Mouse (Mus musculus): Measurements from ENCODE around the gene Upp2. TPM values are rescaled to one million over a fixed set of nuclear protein-coding genes. Genes with fewer than 3 reads are reported as not detected.

Gene Upp2
- total and polyA plus RNA-seq, 2 experiments from 2014 or later, result 10.8 to 12.6 TPM

- Histone ChIP-seq H3K4me2 (ENCODE audit: low read depth) (no peak overlapping the region), H3K36me3 (ENCODE audit: insufficient read depth) (no peaks in the 10 kb centered on the region), H3K27ac (ENCODE audit: low read depth, low read length) (no peak overlapping the region), H3K9me3 (ENCODE audit: low read length) (0 out of 2 replicates have a peak, but pooled peaks cover 3% of the 10 kb centered on the region), H3K4me3 (ENCODE audit: low read depth, low read length) (no peak overlapping the region), H3K9ac (no peak overlapping the region), H3K4me1 (ENCODE audit: insufficient read depth) (no peaks in the 10 kb centered on the region), H3K27me3 (ENCODE audit: insufficient read depth, low read length) (no peaks in the 10 kb centered on the region)
- DNase-seq (peak; percentile 41), ATAC-seq (peak; percentile 60)
- WGBS, result 32% methylated on average over 3 of the region's 3 CpGs
- no peak for TF ChIP-seq CTCF (IDR thresholded peaks at IDR 0.05; ENCODE audit: low read depth)
Measured at GRCm38 (mm10) chr2:58603379-58603778, 36.3 kb downstream of the Upp2 start.

- TF ChIP-seq CTCF (IDR thresholded peaks at IDR 0.05; ENCODE audit: low read depth), result no peak
- WGBS, result 93% methylated on average over 3 of the region's 3 CpGs
Measured at GRCm38 (mm10) chr2:58604791-58605190, 37.7 kb downstream of the Upp2 start.

GRCm38 (mm10) chr2:58613720-58614119, 46.6 kb downstream of the Upp2 start:
- Histone ChIP-seq H3K36me3 (ENCODE audit: insufficient read depth) (no peaks in the 10 kb centered on the region), H3K27me3 (ENCODE audit: insufficient read depth, low read length) (no peaks in the 10 kb centered on the region), H3K4me3 (ENCODE audit: low read depth, low read length) (no peak overlapping the region), H3K9ac (no peak overlapping the region), H3K4me2 (ENCODE audit: low read depth) (no peak overlapping the region), H3K9me3 (ENCODE audit: low read length) (no peaks in the 10 kb centered on the region), H3K27ac (ENCODE audit: low read depth, low read length) (no peak overlapping the region), H3K4me1 (ENCODE audit: insufficient read depth) (no peaks in the 10 kb centered on the region)
- TF ChIP-seq CTCF (IDR thresholded peaks at IDR 0.05; ENCODE audit: low read depth), result no peak
- DNase-seq (peak; percentile 69), ATAC-seq (peak; percentile 53)
- WGBS, result 66% methylated on average over 3 of the region's 3 CpGs

More at GRCm38 (mm10) chr2:58604791-58605190, 37.7 kb downstream of the Upp2 start:
- no peaks in the 10 kb centered on the region for H3K27me3 ChIP-seq (ENCODE audit: insufficient read depth, low read length)
- H3K4me3 ChIP-seq (ENCODE audit: low read depth, low read length), result no peak overlapping the region
- no peaks in the 10 kb centered on the region for H3K36me3 ChIP-seq (ENCODE audit: insufficient read depth)
- no peak overlapping the region for H3K9ac ChIP-seq
- no peak overlapping the region for H3K4me2 ChIP-seq (ENCODE audit: low read depth)
- H3K27ac ChIP-seq (ENCODE audit: low read depth, low read length), result no peak overlapping the region
- 0 out of 2 replicates have a peak, but pooled peaks cover 3% of the 10 kb centered on the region for H3K9me3 ChIP-seq (ENCODE audit: low read length)
- no peak for DNase-seq
- no peaks in the 10 kb centered on the region for H3K4me1 ChIP-seq (ENCODE audit: insufficient read depth)
- ATAC-seq, result no peak

GRCm38 (mm10) chr2:58614851-58615250, 47.8 kb downstream of the Upp2 start:
- H3K9ac ChIP-seq, result no peak overlapping the region
- DNase-seq (no peak), ATAC-seq (no peak)
- H3K4me2 ChIP-seq (ENCODE audit: low read depth), result no peak overlapping the region
- H3K4me1 ChIP-seq (ENCODE audit: insufficient read depth), result no peaks in the 10 kb centered on the region
- no peaks in the 10 kb centered on the region for H3K27me3 ChIP-seq (ENCODE audit: insufficient read depth, low read length)
- H3K27ac ChIP-seq (ENCODE audit: low read depth, low read length), result no peak overlapping the region
- no peaks in the 10 kb centered on the region for H3K9me3 ChIP-seq (ENCODE audit: low read length)
- no peaks in the 10 kb centered on the region for H3K36me3 ChIP-seq (ENCODE audit: insufficient read depth)
- H3K4me3 ChIP-seq (ENCODE audit: low read depth, low read length), result no peak overlapping the region
- 96% methylated on average over 8 of the region's 8 CpGs for WGBS
- TF ChIP-seq CTCF (IDR thresholded peaks at IDR 0.05; ENCODE audit: low read depth), result no peak

- H3K4me1 ChIP-seq (ENCODE audit: insufficient read depth), result no peaks in the 10 kb centered on the region
- H3K9me3 ChIP-seq (ENCODE audit: low read length), result no peaks in the 10 kb centered on the region
- 0 out of 2 replicates have a peak overlapping the region, but pooled peaks have one; percentile 10 for H3K27ac ChIP-seq (ENCODE audit: low read depth, low read length)
- no peak overlapping the region for H3K9ac ChIP-seq
- no peak for TF ChIP-seq CTCF (IDR thresholded peaks at IDR 0.05; ENCODE audit: low read depth)
- no peaks in the 10 kb centered on the region for H3K36me3 ChIP-seq (ENCODE audit: insufficient read depth)
- DNase-seq (peak; percentile 65), ATAC-seq (peak; percentile 73)
- 63% methylated on average over 5 of the region's 5 CpGs for WGBS
- no peak overlapping the region for H3K4me2 ChIP-seq (ENCODE audit: low read depth)
- H3K27me3 ChIP-seq (ENCODE audit: insufficient read depth, low read length), result no peaks in the 10 kb centered on the region
- no peak overlapping the region for H3K4me3 ChIP-seq (ENCODE audit: low read depth, low read length)
Measured at GRCm38 (mm10) chr2:58615766-58616165, 48.7 kb downstream of the Upp2 start.

- Histone ChIP-seq H3K27ac (ENCODE audit: low read depth, low read length) (no peak overlapping the region), H3K9ac (no peak overlapping the region), H3K4me2 (ENCODE audit: low read depth) (no peak overlapping the region), H3K9me3 (ENCODE audit: low read length) (no peaks in the 10 kb centered on the region), H3K36me3 (ENCODE audit: insufficient read depth) (no peaks in the 10 kb centered on the region), H3K27me3 (ENCODE audit: insufficient read depth, low read length) (peaks cover 4% of the 10 kb centered on the region; the same call in 1 of the 2 replicates), H3K4me3 (ENCODE audit: low read depth, low read length) (no peak overlapping the region), H3K4me1 (ENCODE audit: insufficient read depth) (no peaks in the 10 kb centered on the region)
- DNase-seq (no peak), ATAC-seq (no peak)
- WGBS, result 64% methylated on average over 12 of the region's 12 CpGs
- TF ChIP-seq CTCF (IDR thresholded peaks at IDR 0.05; ENCODE audit: low read depth), result no peak
Measured at GRCm38 (mm10) chr2:58625186-58625585, 58.1 kb downstream of the Upp2 start.

GRCm38 (mm10) chr2:58625681-58626080, 58.6 kb downstream of the Upp2 start:
- TF ChIP-seq CTCF (IDR thresholded peaks at IDR 0.05; ENCODE audit: low read depth), result no peak
- no peaks in the 10 kb centered on the region for H3K4me1 ChIP-seq (ENCODE audit: insufficient read depth)
- peaks cover 4% of the 10 kb centered on the region; the same call in 1 of the 2 replicates for H3K27me3 ChIP-seq (ENCODE audit: insufficient read depth, low read length)
- no peak overlapping the region for H3K4me2 ChIP-seq (ENCODE audit: low read depth)
- ATAC-seq (no peak), DNase-seq (no peak)
- H3K9me3 ChIP-seq (ENCODE audit: low read length), result no peaks in the 10 kb centered on the region
- no peaks in the 10 kb centered on the region for H3K36me3 ChIP-seq (ENCODE audit: insufficient read depth)
- no peak overlapping the region for H3K9ac ChIP-seq
- H3K27ac ChIP-seq (ENCODE audit: low read depth, low read length), result no peak overlapping the region
- no peak overlapping the region for H3K4me3 ChIP-seq (ENCODE audit: low read depth, low read length)
- WGBS, result 19% methylated on average over 2 of the region's 2 CpGs

Measured in forebrain, postnatal 0 days (tissue).